Mouse (Mus musculus) limb, embryonic 11.5 days (tissue): Measurements from ENCODE around the gene P2ry2. TPM values are rescaled to one million over a fixed set of nuclear protein-coding genes. Genes with fewer than 3 reads are reported as not detected.
A peak's percentile ranks its signal among the peaks of the same experiment; 100 is the strongest.

Experiments used
- ATAC-seq: fragments of 200-750 bp; cut with Nextera tagmentation; 2 replicates; pipeline ENCODE4 v1.8.0; 2017; ENCODE audit warnings: low read depth; ENCODE audit not compliant: insufficient number of reproducible peaks, low FRiP score, low TSS enrichment
- DNase-seq: peaks from one replicate; pipeline ENCODE4 v3.0.0-alpha.2; 2015; ENCODE audit warnings: low spot score
- H3K27ac ChIP-seq: fragments of 300-500 bp; sonication (generic); replicated peaks from 2 replicates; pipeline ENCODE4 v1.5.1; 2014; ENCODE audit warnings: low read depth, mild to moderate bottlenecking, low read length
- H3K27me3 ChIP-seq: fragments of 300-500 bp; sonication (generic); 2 replicates; pipeline ENCODE4 v1.6.1; 2014; ENCODE audit warnings: mild to moderate bottlenecking, low read length, mixed read lengths; ENCODE audit not compliant: control insufficient read depth, insufficient read depth
- H3K36me3 ChIP-seq: fragments of 300-500 bp; sonication (generic); 2 replicates; pipeline ENCODE4 v1.6.1; 2014; ENCODE audit warnings: mild to moderate bottlenecking, low read length, moderate library complexity, mixed read lengths; ENCODE audit not compliant: control insufficient read depth, insufficient read depth
- H3K4me1 ChIP-seq: fragments of 300-500 bp; sonication (generic); 2 replicates; pipeline ENCODE4 v1.6.1; 2014; ENCODE audit warnings: low read length, mixed read lengths; ENCODE audit not compliant: control insufficient read depth, insufficient read depth
- H3K4me2 ChIP-seq: fragments of 300-500 bp; sonication (generic); 2 replicates; pipeline ENCODE4 v1.6.1; 2014; ENCODE audit warnings: low read depth, mild to moderate bottlenecking, moderate library complexity; ENCODE audit not compliant: severe bottlenecking
- H3K4me3 ChIP-seq: fragments of 300-500 bp; sonication (generic); 2 replicates; pipeline ENCODE4 v1.5.1; 2014; ENCODE audit warnings: low read depth, low read length
- H3K9ac ChIP-seq: fragments of 300-500 bp; sonication (generic); 2 replicates; pipeline ENCODE4 v1.6.1; 2014; ENCODE audit warnings: mild to moderate bottlenecking, low read length
- H3K9me3 ChIP-seq: fragments of 300-500 bp; sonication (generic); 2 replicates; pipeline ENCODE4 v1.6.1; 2016; ENCODE audit warnings: low read length; ENCODE audit not compliant: control insufficient read depth
- WGBS: fragments of 180-500 bp; shearing (Covaris S2); extraction: QIAGEN DNeasy Blood & Tissue Kit; methylation state at CpG from one replicate; pipeline ENCODE4 v1.1.7; 2014; 5-methylcytosine and 5-hydroxymethylcytosine counted together
- polyA plus RNA-seq: library from polyadenylated mRNA; unstranded; fragments of >200 nt; fragmentation: Nextera tagmentation; extraction: Ambion mirVana; gene quantifications from 2 replicates; pipeline ENCODE4 v1.2.1, GENCODE M21; 2014

The P2ry2 gene
- polyA plus RNA-seq, 1 experiment from 2014 or later: 0.40 TPM

- Histone ChIP-seq H3K4me1 (peaks cover 12% of the 10 kb centered on the region), H3K9ac (no peak overlapping the region), H3K27me3 (no peaks in the 10 kb centered on the region), H3K9me3 (no peaks in the 10 kb centered on the region), H3K4me3 (no peak overlapping the region), H3K36me3 (no peaks in the 10 kb centered on the region), H3K27ac (no peak overlapping the region), H3K4me2 (no peak overlapping the region)
- DNase-seq: peak; percentile 79
- WGBS: 17% methylated on average over 9 of the region's 9 CpGs
- no peak for ATAC-seq
Measured at GRCm38 (mm10) chr7:100988092-100988491, 24.6 kb downstream of the P2ry2 start.

- Histone ChIP-seq H3K4me3 (no peak overlapping the region), H3K27me3 (no peaks in the 10 kb centered on the region), H3K36me3 (no peaks in the 10 kb centered on the region), H3K9me3 (no peaks in the 10 kb centered on the region), H3K27ac (peak overlapping the region; percentile 84), H3K9ac (peak overlapping the region; percentile 30; the same call in 1 of the 2 replicates), H3K4me2 (no peak overlapping the region; the same call in 1 of the 2 replicates), H3K4me1 (peaks cover 12% of the 10 kb centered on the region)
- peak; percentile 84 for ATAC-seq
- DNase-seq: peak; percentile 74
- WGBS: 30% methylated on average over 21 of the region's 21 CpGs
Measured at GRCm38 (mm10) chr7:100984452-100985395, 27.9 kb downstream of the P2ry2 start.

GRCm38 (mm10) chr7:100979175-100979574 is 33.5 kb downstream of the P2ry2 start:
- H3K4me1 ChIP-seq: peaks cover 8% of the 10 kb centered on the region
- no peak for DNase-seq
- H3K27me3 ChIP-seq: peaks cover 3% of the 10 kb centered on the region
- no peak overlapping the region for H3K4me3 ChIP-seq
- no peak overlapping the region for H3K4me2 ChIP-seq
- H3K27ac ChIP-seq: 0 out of 2 replicates have a peak overlapping the region, but pooled peaks have one; percentile 21
- no peaks in the 10 kb centered on the region for H3K36me3 ChIP-seq
- no peaks in the 10 kb centered on the region for H3K9me3 ChIP-seq
- no peak overlapping the region for H3K9ac ChIP-seq
- no peak for ATAC-seq
- WGBS: 48% methylated on average over 2 of the region's 2 CpGs

- ATAC-seq: no peak
- DNase-seq: no peak
- Histone ChIP-seq H3K9ac (no peak overlapping the region), H3K4me2 (no peak overlapping the region), H3K27me3 (peaks cover 12% of the 10 kb centered on the region), H3K27ac (no peak overlapping the region), H3K9me3 (no peaks in the 10 kb centered on the region), H3K4me1 (peaks cover 10% of the 10 kb centered on the region; the same call in 1 of the 2 replicates), H3K36me3 (no peaks in the 10 kb centered on the region), H3K4me3 (no peak overlapping the region)
- WGBS: 91% methylated on average over 5 of the region's 5 CpGs
Measured at GRCm38 (mm10) chr7:100978171-100978570, 34.5 kb downstream of the P2ry2 start.

- Histone ChIP-seq H3K4me3 (peak within 1 kb of the TSS; percentile 39), H3K9me3 (no peaks in the 10 kb centered on the region), H3K36me3 (no peaks in the 10 kb centered on the region), H3K4me1 (peaks cover 10% of the 10 kb centered on the region; the same call in 1 of the 2 replicates), H3K4me2 (peak within 1 kb of the TSS; percentile 70), H3K27me3 (peaks cover 13% of the 10 kb centered on the region), H3K27ac (no peak within 1 kb of the TSS), H3K9ac (peak within 1 kb of the TSS; percentile 9)
- ATAC-seq (peak; percentile 54; the same call in 1 of the 2 replicates), DNase-seq (peak; percentile 55)
- WGBS: 3% methylated on average over 36 of the region's 36 CpGs
Measured at GRCm38 (mm10) chr7:100974135-100974903, 38.3 kb downstream of the P2ry2 start, which contains the start of gene P2ry6. P2ry6 (minus strand) TSS chr7:100974649.

GRCm38 (mm10) chr7:100972875-100973274 is 39.8 kb downstream of the P2ry2 start:
- H3K4me1 ChIP-seq: peaks cover 7% of the 10 kb centered on the region; the same call in 1 of the 2 replicates
- no peak overlapping the region for H3K9ac ChIP-seq
- H3K9me3 ChIP-seq: no peaks in the 10 kb centered on the region
- no peaks in the 10 kb centered on the region for H3K36me3 ChIP-seq
- H3K27ac ChIP-seq: no peak overlapping the region
- no peak for ATAC-seq
- H3K4me3 ChIP-seq: no peak overlapping the region
- peaks cover 13% of the 10 kb centered on the region for H3K27me3 ChIP-seq
- no peak overlapping the region for H3K4me2 ChIP-seq
- 49% methylated on average over 3 of the region's 3 CpGs for WGBS
- DNase-seq: no peak

GRCm38 (mm10) chr7:100968874-100969659 is 43.6 kb downstream of the P2ry2 start:
- Histone ChIP-seq H3K4me1 (peaks cover 6% of the 10 kb centered on the region; the same call in 1 of the 2 replicates), H3K9ac (no peak overlapping the region), H3K36me3 (no peaks in the 10 kb centered on the region), H3K27ac (no peak overlapping the region), H3K4me2 (no peak overlapping the region), H3K9me3 (no peaks in the 10 kb centered on the region), H3K27me3 (peaks cover 9% of the 10 kb centered on the region), H3K4me3 (no peak overlapping the region)
- no peak for ATAC-seq
- no peak for DNase-seq
- 79% methylated on average over 10 of the region's 10 CpGs for WGBS
